Mouse (Mus musculus) heart, postnatal 0 days (tissue): Measurements from ENCODE around the gene Tmem132a. TPM values are rescaled to one million over a fixed set of nuclear protein-coding genes. Genes with fewer than 3 reads are reported as not detected.

Experiments
- ATAC-seq: fragments of 200-750 bp; cut with Nextera tagmentation; 2 replicates; pipeline ENCODE4 v1.8.0; 2017; ENCODE audit warnings: low read depth, moderate number of reproducible peaks, moderate library complexity; ENCODE audit not compliant: insufficient read depth
- DNase-seq: peaks from one replicate; pipeline ENCODE4 v3.0.0-alpha.2; 2016; ENCODE audit warnings: low spot score
- H3K27ac ChIP-seq: fragments of 300-500 bp; sonication (generic); 2 replicates; pipeline ENCODE4 v1.5.1; 2014; ENCODE audit warnings: low read depth, mild to moderate bottlenecking
- H3K27me3 ChIP-seq: fragments of 300-500 bp; sonication (generic); 2 replicates; pipeline ENCODE4 v1.6.1; 2014; ENCODE audit warnings: low read length, mixed read lengths; ENCODE audit not compliant: control insufficient read depth, insufficient read depth
- H3K36me3 ChIP-seq: fragments of 300-500 bp; sonication (generic); replicated peaks from 2 replicates; pipeline ENCODE4 v1.6.1; 2014; ENCODE audit warnings: low read length, mixed read lengths; ENCODE audit not compliant: control insufficient read depth, insufficient read depth
- H3K4me1 ChIP-seq: fragments of 300-500 bp; sonication (generic); 2 replicates; pipeline ENCODE4 v1.6.1; 2014; ENCODE audit warnings: antibody characterized with exemption; ENCODE audit not compliant: control insufficient read depth, insufficient read depth
- H3K4me2 ChIP-seq: fragments of 300-500 bp; sonication (generic); 2 replicates; pipeline ENCODE4 v1.6.1; 2014; ENCODE audit warnings: low read depth, mild to moderate bottlenecking, low read length, moderate library complexity
- H3K4me3 ChIP-seq: fragments of 300-500 bp; sonication (generic); 2 replicates; pipeline ENCODE4 v1.5.1; 2014; ENCODE audit warnings: low read depth, low read length
- H3K9ac ChIP-seq: fragments of 300-500 bp; sonication (generic); replicated peaks from 2 replicates; pipeline ENCODE4 v1.6.1; 2014; ENCODE audit warnings: low read depth, low read length, mixed read lengths
- H3K9me3 ChIP-seq: fragments of 300-500 bp; sonication (generic); replicated peaks from 2 replicates; pipeline ENCODE4 v1.6.1; 2016; ENCODE audit warnings: low read length; ENCODE audit not compliant: control insufficient read depth
- CTCF ChIP-seq: IDR thresholded peaks from 2 replicates; pipeline ENCODE4 v1.5.1; 2016; ENCODE audit warnings: antibody characterized with exemption, control low read depth, low read depth
- EP300 ChIP-seq: IDR thresholded peaks from 2 replicates; pipeline ENCODE4 v1.6.1; 2016; ENCODE audit warnings: antibody characterized with exemption, low read depth
- WGBS: fragments of 180-500 bp; shearing (Covaris S2); extraction: QIAGEN DNeasy Blood & Tissue Kit; methylation state at CpG from one replicate; pipeline ENCODE4 v1.1.7; 2014; 5-methylcytosine and 5-hydroxymethylcytosine counted together
- polyA plus RNA-seq: library from polyadenylated mRNA; unstranded; fragments of >200 nt; fragmentation: Nextera tagmentation; extraction: Ambion mirVana; gene quantifications from 2 replicates; pipeline ENCODE4 v1.2.1, GENCODE M21; 2015
- total RNA-seq: library from RNA; depleted of rRNA; stranded (reverse); fragments of >200 nt; gene quantifications from 2 replicates; pipeline ENCODE4 v1.2.3, GENCODE M21; 2014; ENCODE audit warnings: low replicate concordance

The Tmem132a gene
- total and polyA plus RNA-seq, 2 experiments from 2014 or later = 19.5 to 69.1 TPM

GRCm38 (mm10) chr19:10813905-10814304, 55.8 kb downstream of the Tmem132a start:
- H3K4me1 ChIP-seq = no peaks in the 10 kb centered on the region; the same call in 1 of the 2 replicates
- H3K27me3 ChIP-seq = no peaks in the 10 kb centered on the region
- no peaks in the 10 kb centered on the region for H3K9me3 ChIP-seq
- H3K4me3 ChIP-seq = no peak overlapping the region
- 0 out of 2 replicates have a peak, but pooled peaks have one; percentile 36 for ATAC-seq
- TF ChIP-seq EP300 = no peak
- no peak for TF ChIP-seq CTCF
- DNase-seq = no peak
- H3K27ac ChIP-seq = no peak overlapping the region
- H3K4me2 ChIP-seq = no peak overlapping the region
- no peak overlapping the region for H3K9ac ChIP-seq
- 65% methylated on average over 7 of the region's 7 CpGs for WGBS
- H3K36me3 ChIP-seq = no peaks in the 10 kb centered on the region

GRCm38 (mm10) chr19:10813039-10813438, 56.7 kb downstream of the Tmem132a start:
- no peak overlapping the region for H3K4me2 ChIP-seq
- H3K9me3 ChIP-seq = no peaks in the 10 kb centered on the region
- H3K27ac ChIP-seq = no peak overlapping the region
- DNase-seq = no peak
- 87% methylated on average over 5 of the region's 5 CpGs for WGBS
- ATAC-seq = no peak
- TF ChIP-seq CTCF (no peak), EP300 (no peak)
- H3K27me3 ChIP-seq = no peaks in the 10 kb centered on the region
- H3K4me1 ChIP-seq = no peaks in the 10 kb centered on the region; the same call in 1 of the 2 replicates
- H3K4me3 ChIP-seq = no peak overlapping the region
- no peak overlapping the region for H3K9ac ChIP-seq
- no peaks in the 10 kb centered on the region for H3K36me3 ChIP-seq

GRCm38 (mm10) chr19:10811471-10811870, 58.3 kb downstream of the Tmem132a start:
- Histone ChIP-seq H3K27me3 (no peaks in the 10 kb centered on the region), H3K27ac (no peak overlapping the region), H3K4me1 (no peaks in the 10 kb centered on the region), H3K4me2 (no peak overlapping the region), H3K36me3 (no peaks in the 10 kb centered on the region), H3K9me3 (no peaks in the 10 kb centered on the region), H3K9ac (no peak overlapping the region), H3K4me3 (no peak overlapping the region)
- TF ChIP-seq EP300 = no peak
- TF ChIP-seq CTCF = no peak
- 77% methylated on average over 6 of the region's 6 CpGs for WGBS
- ATAC-seq = no peak
- DNase-seq = no peak

- H3K9me3 ChIP-seq = no peaks in the 10 kb centered on the region
- WGBS = 49% methylated on average over 4 of the region's 4 CpGs
- H3K27me3 ChIP-seq = no peaks in the 10 kb centered on the region
- DNase-seq = no peak
- no peaks in the 10 kb centered on the region for H3K4me1 ChIP-seq
- no peaks in the 10 kb centered on the region for H3K36me3 ChIP-seq
- no peak overlapping the region for H3K9ac ChIP-seq
- H3K4me3 ChIP-seq = no peak overlapping the region
- no peak for ATAC-seq
- no peak for TF ChIP-seq CTCF
- TF ChIP-seq EP300 = no peak
- no peak overlapping the region for H3K27ac ChIP-seq
- no peak overlapping the region for H3K4me2 ChIP-seq
These were observed 59.6 kb downstream of the Tmem132a start for GRCm38 (mm10) chr19:10810176-10810492.

GRCm38 (mm10) chr19:10809428-10810175, 60.1 kb downstream of the Tmem132a start:
- H3K4me2 ChIP-seq = no peak overlapping the region
- no peaks in the 10 kb centered on the region for H3K4me1 ChIP-seq
- no peak for ATAC-seq
- no peak overlapping the region for H3K4me3 ChIP-seq
- H3K27ac ChIP-seq = no peak overlapping the region
- H3K36me3 ChIP-seq = no peaks in the 10 kb centered on the region
- 75% methylated on average over 11 of the region's 11 CpGs for WGBS
- H3K27me3 ChIP-seq = no peaks in the 10 kb centered on the region
- DNase-seq = no peak
- no peak overlapping the region for H3K9ac ChIP-seq
- H3K9me3 ChIP-seq = no peaks in the 10 kb centered on the region
- TF ChIP-seq EP300 (no peak), CTCF (no peak)
